Mouse (Mus musculus) intestine, embryonic 14.5 days (tissue): ENCODE results near the gene Gstk1. TPM values are rescaled to one million over a fixed set of nuclear protein-coding genes. Genes with fewer than 3 reads are reported as not detected.

Experiments used
- ATAC-seq: fragments of 200-750 bp; cut with Nextera tagmentation; replicated peaks from 2 replicates; pipeline ENCODE4 v1.8.0; 2017; ENCODE audit warnings: low read depth, moderate number of reproducible peaks, moderate TSS enrichment, moderate library complexity; ENCODE audit not compliant: low FRiP score, low TSS enrichment
- DNase-seq: peaks from one replicate; pipeline ENCODE4 v3.0.0-alpha.2; 2018; ENCODE audit warnings: low spot score
- H3K27ac ChIP-seq: fragments of 300-500 bp; sonication (generic); 2 replicates; pipeline ENCODE4 v1.5.1; 2014; ENCODE audit warnings: low read depth, mild to moderate bottlenecking, control low read depth
- H3K27me3 ChIP-seq: fragments of 300-500 bp; sonication (generic); replicated peaks from 2 replicates; pipeline ENCODE4 v1.6.1; 2014; ENCODE audit warnings: low read length, control low read depth; ENCODE audit not compliant: control insufficient read depth, insufficient read depth
- H3K36me3 ChIP-seq: fragments of 300-500 bp; sonication (generic); 2 replicates; pipeline ENCODE4 v1.6.1; 2014; ENCODE audit warnings: low read length, control low read depth; ENCODE audit not compliant: control insufficient read depth, insufficient read depth
- H3K4me1 ChIP-seq: fragments of 300-500 bp; sonication (generic); replicated peaks from 2 replicates; pipeline ENCODE4 v1.6.1; 2014; ENCODE audit warnings: low read length, control low read depth, mixed read lengths; ENCODE audit not compliant: control insufficient read depth, insufficient read depth
- H3K4me2 ChIP-seq: fragments of 300-500 bp; sonication (generic); 2 replicates; pipeline ENCODE4 v1.6.1; 2014; ENCODE audit warnings: low read length
- H3K4me3 ChIP-seq: fragments of 300-500 bp; sonication (generic); 2 replicates; pipeline ENCODE4 v1.5.1; 2014; ENCODE audit warnings: low read depth, low read length, control low read depth, mixed read lengths
- H3K9ac ChIP-seq: fragments of 300-500 bp; sonication (generic); 2 replicates; pipeline ENCODE4 v1.6.1; 2014; ENCODE audit warnings: mild to moderate bottlenecking, low read length
- H3K9me3 ChIP-seq: fragments of 300-500 bp; sonication (generic); 2 replicates; pipeline ENCODE4 v1.6.1; 2016; ENCODE audit warnings: low read length, control low read depth; ENCODE audit not compliant: control insufficient read depth
- WGBS: fragments of 180-500 bp; shearing (Covaris S2); extraction: QIAGEN DNeasy Blood & Tissue Kit; methylation state at CpG from one replicate; pipeline ENCODE4 v1.1.7; 2014; 5-methylcytosine and 5-hydroxymethylcytosine counted together
- polyA plus RNA-seq: library from polyadenylated mRNA; unstranded; fragments of >200 nt; fragmentation: Nextera tagmentation; extraction: Ambion mirVana; gene quantifications from 2 replicates; pipeline ENCODE4 v1.2.1, GENCODE M21; 2014

Gene Gstk1
- polyA plus RNA-seq, 1 experiment from 2014 or later, result 22.1 TPM

- Histone ChIP-seq H3K27me3 (no peaks in the 10 kb centered on the region), H3K36me3 (no peaks in the 10 kb centered on the region), H3K4me1 (no peaks in the 10 kb centered on the region), H3K4me2 (no peak overlapping the region), H3K27ac (no peak overlapping the region), H3K9me3 (no peaks in the 10 kb centered on the region), H3K4me3 (no peak overlapping the region), H3K9ac (no peak overlapping the region)
- DNase-seq (no peak), ATAC-seq (no peak)
- 85% methylated on average over 3 of the region's 3 CpGs for WGBS
Measured at GRCm38 (mm10) chr6:42231191-42231590, 14.5 kb upstream of the Gstk1 start.

GRCm38 (mm10) chr6:42237276-42237805, 8.4 kb upstream of the Gstk1 start:
- no peak overlapping the region for H3K27ac ChIP-seq
- H3K4me3 ChIP-seq, result no peak overlapping the region
- no peaks in the 10 kb centered on the region for H3K27me3 ChIP-seq
- WGBS, result 53% methylated on average over 6 of the region's 6 CpGs
- H3K4me1 ChIP-seq, result no peaks in the 10 kb centered on the region
- ATAC-seq (no peak), DNase-seq (no peak)
- no peaks in the 10 kb centered on the region for H3K36me3 ChIP-seq
- no peaks in the 10 kb centered on the region for H3K9me3 ChIP-seq
- H3K4me2 ChIP-seq, result no peak overlapping the region
- no peak overlapping the region for H3K9ac ChIP-seq

- 72% methylated on average over 6 of the region's 6 CpGs for WGBS
- H3K27ac ChIP-seq, result no peak overlapping the region
- H3K9me3 ChIP-seq, result no peaks in the 10 kb centered on the region
- H3K4me3 ChIP-seq, result no peak overlapping the region
- no peak overlapping the region for H3K9ac ChIP-seq
- no peaks in the 10 kb centered on the region for H3K27me3 ChIP-seq
- 0 out of 2 replicates have a peak, but pooled peaks cover 3% of the 10 kb centered on the region for H3K4me1 ChIP-seq
- H3K4me2 ChIP-seq, result no peak overlapping the region
- DNase-seq, result no peak
- ATAC-seq, result no peak
- H3K36me3 ChIP-seq, result no peaks in the 10 kb centered on the region
Measured at GRCm38 (mm10) chr6:42241311-42242045, 4.3 kb upstream of the Gstk1 start.

GRCm38 (mm10) chr6:42247173-42247572, 1.4 kb downstream of the Gstk1 start:
- Histone ChIP-seq H3K4me2 (peak overlapping the region; percentile 34), H3K27ac (no peak overlapping the region), H3K27me3 (no peaks in the 10 kb centered on the region), H3K9me3 (no peaks in the 10 kb centered on the region), H3K36me3 (no peaks in the 10 kb centered on the region), H3K9ac (0 out of 2 replicates have a peak overlapping the region, but pooled peaks have one; percentile 27), H3K4me3 (peak overlapping the region; percentile 20), H3K4me1 (peaks cover 3% of the 10 kb centered on the region; the same call in 1 of the 2 replicates)
- 15% methylated on average over 8 of the region's 8 CpGs for WGBS
- DNase-seq, result no peak
- ATAC-seq, result no peak; the same call in 1 of the 2 replicates

- Histone ChIP-seq H3K36me3 (no peaks in the 10 kb centered on the region), H3K27ac (no peak overlapping the region), H3K4me3 (no peak overlapping the region), H3K9ac (peak overlapping the region; percentile 27; the same call in 1 of the 2 replicates), H3K9me3 (no peaks in the 10 kb centered on the region), H3K27me3 (no peaks in the 10 kb centered on the region), H3K4me2 (peak overlapping the region; percentile 34), H3K4me1 (peaks cover 3% of the 10 kb centered on the region; the same call in 1 of the 2 replicates)
- ATAC-seq (no peak), DNase-seq (no peak)
- WGBS, result 89% methylated on average over 1 of the region's 1 CpGs
Measured at GRCm38 (mm10) chr6:42247981-42248380, 2.2 kb downstream of the Gstk1 start.

- Histone ChIP-seq H3K9me3 (no peaks in the 10 kb centered on the region), H3K36me3 (no peaks in the 10 kb centered on the region), H3K9ac (no peak overlapping the region), H3K27ac (no peak overlapping the region), H3K27me3 (no peaks in the 10 kb centered on the region), H3K4me3 (no peak overlapping the region), H3K4me2 (no peak overlapping the region), H3K4me1 (no peaks in the 10 kb centered on the region; the same call in 1 of the 2 replicates)
- WGBS, result 90% methylated on average over 4 of the region's 4 CpGs
- ATAC-seq, result no peak
- no peak for DNase-seq
Measured at GRCm38 (mm10) chr6:42251791-42252190, 6.1 kb downstream of the Gstk1 start.

- Histone ChIP-seq H3K27me3 (no peaks in the 10 kb centered on the region), H3K4me2 (no peak overlapping the region), H3K9ac (no peak overlapping the region), H3K27ac (no peak overlapping the region), H3K4me1 (no peaks in the 10 kb centered on the region; the same call in 1 of the 2 replicates), H3K36me3 (no peaks in the 10 kb centered on the region), H3K4me3 (no peak overlapping the region), H3K9me3 (no peaks in the 10 kb centered on the region)
- 83% methylated on average over 2 of the region's 2 CpGs for WGBS
- ATAC-seq (no peak), DNase-seq (no peak)
Measured at GRCm38 (mm10) chr6:42253103-42253502, 7.4 kb downstream of the Gstk1 start.

- peak; percentile 71; the same call in 1 of the 2 replicates for ATAC-seq
- no peak overlapping the region for H3K9ac ChIP-seq
- no peaks in the 10 kb centered on the region for H3K4me1 ChIP-seq
- 15% methylated on average over 11 of the region's 11 CpGs for WGBS
- H3K36me3 ChIP-seq, result no peaks in the 10 kb centered on the region
- H3K27ac ChIP-seq, result no peak overlapping the region
- no peaks in the 10 kb centered on the region for H3K27me3 ChIP-seq
- 0 out of 2 replicates have a peak overlapping the region, but pooled peaks have one; percentile 7 for H3K4me2 ChIP-seq
- H3K4me3 ChIP-seq, result no peak overlapping the region
- no peaks in the 10 kb centered on the region for H3K9me3 ChIP-seq
- peak; percentile 72 for DNase-seq
Measured at GRCm38 (mm10) chr6:42257303-42257863, 11.6 kb downstream of the Gstk1 start.
